Mouse (Mus musculus) spleen, adult 2 months (tissue): Measurements from ENCODE around the gene Gon4l.
"Not testable (repeated sequence)": the region's sequence is repeated elsewhere in the genome, so short reads cannot be mapped to it uniquely, and the experiment has no call there.

Experiments
- CTCF ChIP-seq: fragments of 200-500 bp; IDR thresholded peaks from 2 replicates; pipeline ENCODE4 v1.5.1; 2011; ENCODE audit warnings: mild to moderate bottlenecking, inconsistent platforms; ENCODE audit not compliant: insufficient read depth, insufficient read length, insufficient replicate concordance; ENCODE audit errors: extremely low read depth
- POLR2A ChIP-seq: fragments of 200-500 bp; IDR thresholded peaks from 2 replicates; pipeline ENCODE4 v1.6.1; 2011; ENCODE audit warnings: low read depth, low read length, inconsistent platforms

DNA sequence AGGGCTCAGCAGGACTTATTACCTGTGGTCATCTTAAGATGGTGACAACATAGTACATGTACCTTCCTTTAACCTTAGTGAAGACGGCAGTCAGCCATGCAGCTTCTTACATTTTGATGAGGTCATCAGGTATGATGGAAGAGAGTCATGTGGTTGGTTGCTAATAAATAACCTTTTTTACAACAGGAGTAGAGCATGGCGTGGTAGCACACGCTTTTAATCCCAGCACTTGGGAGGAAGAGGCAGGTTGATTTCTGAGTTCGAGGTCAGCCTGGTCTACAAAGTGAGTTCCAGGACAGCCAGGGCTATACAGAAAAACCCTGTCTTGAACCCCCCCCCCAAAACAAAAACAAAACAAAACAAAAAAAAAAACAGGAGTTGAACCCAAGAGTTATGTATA, 47.5 kb downstream of the Gon4l start:
- not testable (repeated sequence) for TF ChIP-seq POLR2A, CTCF
